Mouse (Mus musculus): ENCODE results near the gene Ulk1.
"Not testable (repeated sequence)": the region's sequence is repeated elsewhere in the genome, so short reads cannot be mapped to it uniquely, and the experiment has no call there.

Gene Ulk1

GRCm38 (mm10) chr5:110809667-110810325 lies at the start of gene Ulk1:
Gene Ulk1, minus strand, starts transcription at chr5:110810097.
- DNase-seq (ENCODE audit: low read depth, low spot score), result peak; percentile 100

- peak; percentile 57 for DNase-seq (ENCODE audit: low read depth, low spot score)
Observed at GRCm38 (mm10) chr5:110859013-110859650, 49.2 kb upstream of the Ulk1 start.

GRCm38 (mm10) chr5:110857091-110857490 lies 47.2 kb upstream of the Ulk1 start:
- no peak for DNase-seq (ENCODE audit: low read depth, low spot score)

DNA sequence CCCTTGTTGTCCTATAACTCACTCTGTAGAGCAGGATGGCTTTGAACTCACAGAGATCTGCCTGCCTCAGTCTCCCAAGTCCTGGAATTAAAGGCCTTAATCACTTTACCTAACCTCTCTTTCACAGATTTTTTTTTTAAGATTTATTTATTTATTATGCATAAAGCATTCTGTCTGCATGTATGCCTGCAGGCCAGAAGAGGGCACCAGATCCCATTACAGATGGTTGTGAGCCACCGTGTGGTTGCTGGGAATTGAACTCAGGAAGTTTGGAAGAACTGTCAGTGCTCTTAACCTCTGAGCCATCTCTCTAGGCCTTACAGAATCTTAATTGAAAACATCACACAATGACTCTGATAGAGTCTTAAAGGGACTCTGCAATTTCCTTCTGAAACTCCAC lies 43.1 kb upstream of the Ulk1 start:
- no peak for DNase-seq (ENCODE audit: low read depth, low spot score)

GRCm38 (mm10) chr5:110841046-110841862 lies 31.4 kb upstream of the Ulk1 start:
- no peak for DNase-seq (ENCODE audit: low read depth, low spot score)

DNA sequence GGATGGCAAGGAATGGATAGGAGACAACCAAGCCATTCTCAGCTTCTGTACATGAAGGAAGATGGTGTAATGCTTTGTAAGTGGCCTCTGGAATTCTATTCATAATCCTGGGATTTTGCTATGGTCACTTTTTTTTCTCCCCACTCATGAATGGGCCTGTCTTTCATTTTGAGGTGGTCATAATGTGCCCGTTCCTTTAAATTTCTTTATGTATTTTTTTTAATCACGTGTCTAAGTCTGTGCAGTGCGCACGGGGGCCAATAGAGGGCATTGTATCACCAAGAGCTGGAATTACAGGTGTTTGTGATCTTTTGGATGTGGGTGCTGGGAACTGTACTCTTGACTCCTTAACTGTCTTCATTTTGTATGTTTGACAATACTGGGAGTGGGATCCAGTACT lies 30.6 kb upstream of the Ulk1 start:
- peak; percentile 13 for DNase-seq (ENCODE audit: low read depth, low spot score)

DNA sequence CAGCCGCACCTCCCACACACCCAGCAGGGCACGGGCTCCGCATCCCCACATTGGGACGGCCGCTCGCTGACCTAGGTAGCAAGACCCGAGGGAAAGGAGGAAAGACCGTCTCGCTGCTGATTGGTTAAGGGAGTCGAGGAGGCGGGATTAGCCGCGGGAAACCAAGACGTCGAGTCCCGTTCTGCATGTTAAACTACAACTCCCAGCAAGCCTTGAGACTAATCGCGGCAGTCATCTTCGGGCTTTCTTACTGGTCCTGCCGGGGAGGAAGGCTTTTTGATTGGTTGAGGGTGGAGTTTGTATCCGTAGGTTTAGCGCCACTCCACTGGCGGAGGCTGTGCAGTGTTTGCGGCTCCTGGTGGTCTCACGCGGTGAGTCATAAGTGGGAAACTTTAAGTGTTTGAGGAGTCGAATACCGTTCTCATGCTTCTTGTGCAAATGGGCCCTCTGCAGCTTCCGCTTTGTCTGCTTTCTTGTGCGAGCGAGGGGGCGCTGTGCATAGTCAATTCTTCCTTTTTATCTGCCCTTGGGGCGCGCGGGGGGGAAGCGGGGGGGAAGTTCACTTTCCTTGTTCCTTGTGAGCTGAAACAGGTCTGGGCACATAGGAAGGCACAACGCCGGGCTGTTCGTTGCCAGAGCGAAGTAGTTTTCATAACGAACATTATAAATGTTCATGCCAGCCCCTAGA lies 29.9 kb upstream of the Ulk1 start, which contains the start of the genes Hscb and Chek2:
Hscb (minus strand) TSS at position 100 of the 688 bp plus-strand sequence.
Chek2 (plus strand) TSS at position 302 of the 688 bp plus-strand sequence.
- peak; percentile 99 for DNase-seq (ENCODE audit: low read depth, low spot score)

DNA sequence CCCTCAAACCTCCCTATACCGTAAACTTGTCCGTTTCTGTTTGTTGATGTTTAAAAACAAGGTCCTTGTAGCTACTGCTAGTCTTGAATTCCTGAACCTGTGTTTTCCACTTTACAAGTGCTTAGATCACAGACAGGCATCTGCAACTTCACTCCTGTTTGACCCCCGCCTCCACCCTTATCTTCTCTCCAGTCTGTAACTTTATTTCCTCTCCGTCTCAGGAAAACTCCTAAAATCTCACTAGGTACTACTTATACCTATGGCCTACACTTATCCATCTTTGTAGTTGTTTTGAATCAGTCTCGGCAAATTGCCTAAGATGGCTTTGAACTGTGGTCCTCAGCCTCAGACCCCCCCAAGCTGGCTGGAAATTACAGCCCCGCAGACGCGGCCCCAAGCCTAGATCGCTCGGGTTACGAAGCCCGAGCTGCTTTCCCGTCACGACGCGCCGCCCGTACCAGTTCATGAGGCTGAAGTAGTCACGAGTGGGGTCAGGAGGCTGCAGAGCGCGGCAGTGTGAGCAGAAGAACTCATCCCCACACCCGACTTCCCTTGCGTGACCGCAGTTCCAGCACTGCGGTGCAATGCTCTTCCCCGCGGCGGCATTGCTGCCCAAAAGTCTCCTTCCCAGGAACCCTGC lies 29.3 kb upstream of the Ulk1 start:
- no peak for DNase-seq (ENCODE audit: low read depth, low spot score)

DNA sequence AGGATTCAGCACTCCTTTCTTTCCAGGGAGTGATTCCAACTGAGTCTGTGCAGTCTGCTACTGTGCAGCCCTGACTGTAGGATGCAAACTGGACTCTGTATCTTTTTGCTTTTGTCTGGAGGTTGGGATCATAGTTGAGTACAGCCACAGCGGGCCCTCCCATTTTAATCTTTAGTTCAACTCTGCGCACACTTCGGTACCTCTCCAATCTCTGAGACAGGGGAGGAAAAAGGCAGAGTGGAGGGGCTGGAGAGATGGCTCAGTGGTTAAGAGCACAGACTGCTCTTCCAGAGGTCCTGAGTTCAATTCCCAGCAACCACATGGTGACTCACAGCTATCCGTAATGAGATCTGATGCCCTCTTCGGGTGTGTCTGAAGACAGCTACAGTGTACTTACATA lies 28.1 kb upstream of the Ulk1 start:
- DNase-seq (ENCODE audit: low read depth, low spot score), result not testable (repeated sequence)

DNA sequence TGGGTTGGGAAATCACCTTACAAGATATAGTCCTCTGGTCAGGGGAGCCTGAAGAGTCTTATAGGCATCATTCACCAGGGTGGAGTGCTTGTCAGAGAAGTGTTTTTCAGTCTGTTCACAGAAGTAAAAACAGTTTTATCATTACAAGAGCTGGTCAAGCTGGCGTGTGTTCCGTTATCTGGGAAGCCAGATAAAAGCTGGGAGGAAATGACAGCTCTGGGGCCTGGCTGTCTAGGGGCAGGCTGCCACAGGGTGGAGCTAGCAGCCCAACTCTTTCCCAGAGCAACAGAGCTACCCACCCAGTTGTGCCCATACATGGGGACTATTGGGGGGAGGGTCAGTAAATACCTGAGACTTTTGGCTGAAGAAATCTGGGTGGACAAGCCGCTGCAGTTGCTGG lies 26.1 kb upstream of the Ulk1 start:
- DNase-seq (ENCODE audit: low read depth, low spot score), result peak; percentile 45

DNA sequence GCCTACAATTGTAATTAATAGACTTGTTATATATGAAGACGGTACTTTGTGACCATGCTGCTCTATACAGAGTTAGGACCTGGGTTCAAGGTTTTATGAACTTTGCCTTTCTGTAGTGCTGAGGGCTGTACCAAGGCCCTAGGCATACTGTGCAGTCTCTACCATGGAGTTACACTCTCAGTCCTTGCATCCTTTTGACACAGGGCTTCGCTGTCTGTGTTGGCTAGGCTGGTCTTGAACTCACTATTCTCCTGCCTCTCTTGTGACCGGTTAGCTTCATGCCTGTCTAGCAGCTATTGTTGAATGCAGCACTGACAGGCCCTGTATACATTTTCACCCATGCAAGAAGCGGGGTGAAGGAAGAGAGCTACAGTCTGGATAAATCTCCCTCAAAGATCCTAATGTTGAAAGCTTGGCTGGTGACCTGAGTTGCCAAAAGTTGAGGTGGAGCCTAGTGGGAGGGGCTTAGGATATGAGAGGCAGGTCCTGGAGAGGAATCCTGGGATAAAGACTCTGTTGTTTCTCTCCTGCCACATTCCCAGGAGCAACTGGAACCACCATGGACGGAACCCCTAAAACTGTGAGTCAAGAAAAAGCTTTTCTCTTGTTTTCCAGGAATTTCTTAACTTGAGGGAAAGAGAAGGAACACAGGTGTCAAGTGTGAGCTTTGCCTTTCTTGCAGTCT lies 21.3 kb upstream of the Ulk1 start:
- no peak for DNase-seq (ENCODE audit: low read depth, low spot score)

- no peak for DNase-seq (ENCODE audit: low read depth, low spot score)
Observed at GRCm38 (mm10) chr5:110827576-110827975, 17.7 kb upstream of the Ulk1 start.

DNA sequence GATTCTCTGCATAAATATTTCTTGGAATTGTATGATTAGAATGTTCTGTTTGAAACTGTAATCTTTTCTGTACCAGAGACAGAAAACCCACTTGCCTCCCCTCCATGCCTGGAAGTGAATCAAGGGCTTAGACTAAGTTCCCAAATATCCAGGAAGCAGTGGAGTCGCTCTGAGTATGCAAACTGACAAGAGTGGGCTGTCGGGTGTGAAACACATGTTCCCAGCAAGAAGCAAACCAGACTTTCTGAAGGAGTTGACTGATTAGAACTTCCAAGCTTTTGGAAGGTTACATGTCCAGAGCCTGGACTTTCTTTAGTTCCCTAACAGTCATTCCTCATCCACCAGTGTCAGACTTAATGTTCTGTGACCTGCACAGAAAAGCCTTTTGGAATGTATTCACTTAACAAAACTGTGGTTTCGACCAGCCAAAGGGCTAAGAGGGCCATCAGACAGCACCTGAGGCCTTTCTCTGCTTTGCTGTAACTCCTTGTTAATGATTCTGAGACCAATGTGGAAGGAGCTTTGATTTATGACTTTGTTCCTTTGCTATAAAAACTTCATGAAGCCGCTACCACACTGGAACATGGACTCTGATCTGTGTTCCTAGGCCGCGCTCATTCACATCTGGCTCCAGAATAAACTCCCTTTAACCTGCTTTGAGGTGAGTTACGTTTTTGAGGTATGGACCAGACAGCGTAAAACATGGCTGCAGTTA lies 17.0 kb upstream of the Ulk1 start:
- peak; percentile 65 for DNase-seq (ENCODE audit: low read depth, low spot score)

GRCm38 (mm10) chr5:110824421-110824820 lies 14.5 kb upstream of the Ulk1 start:
- no peak for DNase-seq (ENCODE audit: low read depth, low spot score)

DNA sequence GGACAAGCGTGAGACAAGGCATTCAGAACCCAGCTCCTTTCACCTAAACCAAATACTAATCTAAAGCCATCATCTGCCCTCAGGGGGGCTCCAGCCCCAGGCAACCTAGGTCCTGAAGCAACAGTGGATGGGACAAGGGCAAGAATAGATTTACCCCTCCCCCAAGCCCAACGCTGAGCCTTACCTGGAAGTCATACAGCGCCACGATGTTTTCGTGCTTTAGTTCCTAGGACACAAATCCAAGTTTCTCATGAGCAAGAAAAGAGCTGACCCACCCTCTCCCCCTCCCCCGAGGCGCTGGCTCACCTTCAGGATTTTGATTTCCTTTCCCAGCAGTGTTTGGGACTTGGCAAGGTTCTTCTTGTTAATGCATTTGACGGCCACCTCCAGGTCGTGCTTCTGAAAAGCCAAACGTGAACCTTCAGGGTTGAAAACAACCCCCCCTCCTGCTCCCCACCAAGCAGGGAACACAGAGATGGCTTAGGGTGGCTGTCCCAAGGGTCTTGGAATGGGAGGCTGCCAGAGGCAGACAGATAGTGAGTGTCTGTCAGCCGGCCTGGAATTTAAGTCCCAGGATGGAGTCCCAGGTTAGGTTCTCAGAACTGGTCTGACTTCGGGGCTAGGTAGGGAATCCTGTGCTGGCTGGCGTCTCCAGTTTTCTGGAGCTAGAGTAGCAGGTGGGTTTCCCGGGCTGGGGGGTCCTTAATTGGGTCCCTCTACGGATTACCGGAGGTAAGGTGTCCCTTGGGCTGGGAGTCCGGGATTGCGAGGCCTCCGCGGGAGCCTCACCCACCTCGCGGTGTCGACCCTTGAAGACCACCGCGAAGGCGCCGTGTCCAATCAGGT lies 853 bp downstream of the Ulk1 start:
- no peak for DNase-seq (ENCODE audit: low read depth, low spot score)

GRCm38 (mm10) chr5:110808061-110808631 lies 1.8 kb downstream of the Ulk1 start:
- DNase-seq (ENCODE audit: low read depth, low spot score), result peak; percentile 93

GRCm38 (mm10) chr5:110807453-110807852 lies 2.4 kb downstream of the Ulk1 start:
- no peak for DNase-seq (ENCODE audit: low read depth, low spot score)

DNA sequence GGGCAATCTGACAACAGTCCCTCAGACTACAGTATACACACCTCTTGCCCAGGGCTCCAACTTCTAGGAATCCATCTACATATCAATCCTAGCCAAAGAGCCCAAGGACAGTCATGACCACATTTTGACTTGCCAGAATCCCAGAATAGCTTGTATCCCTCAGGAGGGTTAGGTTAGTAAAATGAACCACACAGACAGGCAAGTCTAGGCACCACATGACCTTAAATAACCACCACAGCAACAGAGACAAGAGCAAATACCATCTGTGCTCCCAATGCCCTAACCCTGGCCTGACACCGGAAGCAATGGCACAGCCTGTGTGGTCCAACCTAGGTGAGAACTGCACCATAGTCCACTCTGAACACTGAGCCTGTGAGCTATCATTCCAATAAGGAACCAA lies 3.2 kb downstream of the Ulk1 start:
- DNase-seq (ENCODE audit: low read depth, low spot score), result no peak

GRCm38 (mm10) chr5:110806154-110806553 lies 3.7 kb downstream of the Ulk1 start:
- DNase-seq (ENCODE audit: low read depth, low spot score), result no peak
